Mouse (Mus musculus): ENCODE measurements at regions not wholly inside any gene's neighbourhood (a gene's known extent, or its start where the extent isn't known, plus 50 kb on each side); places are given as distances from the start of the nearest gene placed in this dataset.
"Not testable (repeated sequence)": the region's sequence is repeated elsewhere in the genome, so short reads cannot be mapped to it uniquely, and the experiment has no call there.

- DNase-seq (ENCODE audit: low spot score in 2 of 2), result no peak
Measured at GRCm38 (mm10) chr3:4744003-4744402, 1006.6 kb upstream of the Gm8797 start.

- DNase-seq (ENCODE audit: low spot score in 2 of 2), result no peak
Measured at GRCm38 (mm10) chr3:4744611-4745010, 1006.0 kb upstream of the Gm8797 start.

GRCm38 (mm10) chr3:4756099-4756498 is 994.5 kb upstream of the Gm8797 start:
- no peak for DNase-seq (ENCODE audit: low spot score in 2 of 2)

GRCm38 (mm10) chr3:4757113-4757512 is 993.5 kb upstream of the Gm8797 start:
- DNase-seq (ENCODE audit: low spot score in 2 of 2), result no peak

GRCm38 (mm10) chr3:4763076-4763475 is 987.5 kb upstream of the Gm8797 start:
- DNase-seq (ENCODE audit: low spot score in 2 of 2), result no peak

- DNase-seq (ENCODE audit: low spot score in 2 of 2), result no peak
Measured at GRCm38 (mm10) chr3:4776632-4777031, 974.0 kb upstream of the Gm8797 start.

GRCm38 (mm10) chr3:4785160-4785559 is 965.4 kb upstream of the Gm8797 start:
- no peak for DNase-seq (ENCODE audit: low spot score in 2 of 2)

- DNase-seq (ENCODE audit: low spot score in 2 of 2), result no peak
Measured at GRCm38 (mm10) chr3:4793141-4793540, 957.5 kb upstream of the Gm8797 start.

- no peak for DNase-seq (ENCODE audit: low spot score in 2 of 2)
Measured at GRCm38 (mm10) chr3:4796041-4796908, 954.3 kb upstream of the Gm8797 start.

GRCm38 (mm10) chr3:4796909-4797566 is 953.6 kb upstream of the Gm8797 start:
- DNase-seq (ENCODE audit: low spot score in 2 of 2), result peak; percentile 32 to 66

- DNase-seq (ENCODE audit: low spot score in 2 of 2), result no peak
Measured at GRCm38 (mm10) chr3:4797567-4797940, 953.1 kb upstream of the Gm8797 start.

GRCm38 (mm10) chr3:4798366-4798765 is 952.2 kb upstream of the Gm8797 start:
- DNase-seq (ENCODE audit: low spot score in 2 of 2), result no peak

- no peak for DNase-seq (ENCODE audit: low spot score in 2 of 2)
Measured at GRCm38 (mm10) chr3:4834459-4834858, 916.1 kb upstream of the Gm8797 start.

GRCm38 (mm10) chr3:4835645-4836044 is 915.0 kb upstream of the Gm8797 start:
- no peak for DNase-seq (ENCODE audit: low spot score in 2 of 2)

- DNase-seq (ENCODE audit: low spot score in 2 of 2), result no peak
Measured at GRCm38 (mm10) chr3:4836888-4837287, 913.7 kb upstream of the Gm8797 start.

GRCm38 (mm10) chr3:4854958-4855566 is 895.5 kb upstream of the Gm8797 start:
- DNase-seq (ENCODE audit: low spot score in 2 of 2), result no peak

- DNase-seq (ENCODE audit: low spot score in 2 of 2), result no peak
Measured at GRCm38 (mm10) chr3:4856571-4856970, 894.0 kb upstream of the Gm8797 start.

GRCm38 (mm10) chr3:4866226-4866625 is 884.4 kb upstream of the Gm8797 start:
- DNase-seq (ENCODE audit: low spot score in 2 of 2), result no peak

- no peak for DNase-seq (ENCODE audit: low spot score in 2 of 2)
Measured at GRCm38 (mm10) chr3:4885916-4886315, 864.7 kb upstream of the Gm8797 start.

GRCm38 (mm10) chr3:4893108-4893507 is 857.5 kb upstream of the Gm8797 start:
- DNase-seq (ENCODE audit: low spot score in 2 of 2), result no peak

- no peak for DNase-seq (ENCODE audit: low spot score in 2 of 2)
Measured at GRCm38 (mm10) chr3:4895811-4896210, 854.8 kb upstream of the Gm8797 start.

- not testable (repeated sequence) for DNase-seq (ENCODE audit: low spot score in 2 of 2)
Measured at GRCm38 (mm10) chr3:4907556-4907955, 843.0 kb upstream of the Gm8797 start.

GRCm38 (mm10) chr3:4930731-4931130 is 819.9 kb upstream of the Gm8797 start:
- DNase-seq (ENCODE audit: low spot score in 2 of 2), result not testable (repeated sequence)

All from frontal cortex, postnatal 10 days (tissue).